Mouse (Mus musculus) ovary, adult 10 weeks (tissue): ENCODE data around the gene Selenbp2. TPM values are rescaled to one million over a fixed set of nuclear protein-coding genes. Genes with fewer than 3 reads are reported as not detected.

Experiments used
- polyA plus RNA-seq: library from polyadenylated mRNA; stranded (reverse); fragments of 350-450 nt; fragmentation: Illumina TruSeq; extraction: RNeasy Lipid Tissue Mini Kit (QIAGEN cat#74804); gene quantifications from one replicate; pipeline ENCODE4 v1.2.3, GENCODE M21; 2014

Selenbp2 gene
- not detected for polyA plus RNA-seq

DNA sequence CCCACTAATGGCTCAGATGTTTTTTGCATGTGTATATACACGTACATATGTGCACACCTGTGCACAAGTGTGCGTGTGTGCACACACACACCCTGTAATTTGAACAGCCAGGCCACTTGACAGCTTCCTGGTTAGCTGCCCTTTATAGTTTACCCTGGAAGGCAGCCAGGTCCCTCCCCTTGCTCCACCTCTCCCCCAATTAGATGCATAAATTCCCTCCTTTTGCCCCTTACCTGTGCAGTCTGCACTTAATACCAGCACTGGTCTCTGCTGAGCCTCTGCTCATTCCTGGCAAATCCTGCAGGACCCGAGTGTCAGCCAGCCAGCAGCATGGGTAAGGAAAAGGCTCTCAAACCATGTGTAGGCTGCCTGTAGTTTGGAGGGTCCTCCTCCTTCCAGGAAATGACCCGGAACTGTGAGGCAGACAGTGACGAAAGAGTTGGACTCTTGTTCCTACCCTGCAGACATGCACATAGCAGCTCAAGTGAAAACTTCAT, at the start of gene Selenbp2:
TSS of gene Selenbp2 (plus strand) at position 228 of the 497 bp plus-strand sequence.

GRCm38 (mm10) chr3:94658740-94659095, 34.6 kb upstream of the Selenbp2 start, which contains the start of gene Tuft1:
Tuft1 (minus strand) TSS chr3:94658872.

Other genes starting within 250 kb of the Selenbp2 start
- gene Oaz3, start 249.6 kb upstream of the Selenbp2 start, polyA plus RNA-seq, result not detected
- gene Celf3, start 215.3 kb upstream of the Selenbp2 start, polyA plus RNA-seq, result not detected
- gene Riiad1, start 213.2 kb upstream of the Selenbp2 start, polyA plus RNA-seq, result 9.5 TPM
- gene Snx27, start 110.8 kb upstream of the Selenbp2 start, polyA plus RNA-seq, result 69.9 TPM
- gene Gm10972, start 50.4 kb upstream of the Selenbp2 start, polyA plus RNA-seq, result not detected
- gene Tuft1, start 34.7 kb upstream of the Selenbp2 start, polyA plus RNA-seq, result 1.9 TPM
- gene Cgn, start 92.9 kb downstream of the Selenbp2 start, polyA plus RNA-seq, result 3.2 TPM
- 31.5 TPM for gene Pogz, start 144.0 kb downstream of the Selenbp2 start, polyA plus RNA-seq
- gene Psmb4, start 193.4 kb downstream of the Selenbp2 start, polyA plus RNA-seq, result 49.3 TPM
- 3.3 TPM for gene Selenbp1, start 239.5 kb downstream of the Selenbp2 start, polyA plus RNA-seq